Mouse (Mus musculus) thymus, postnatal 25 days (tissue): ENCODE data around the gene Rhno1.
A peak's percentile ranks its signal among the peaks of the same experiment; 100 is the strongest.

Experiments used
- DNase-seq: peaks from one replicate; pipeline ENCODE4 v3.0.0; 2022

Gene Rhno1

GRCm38 (mm10) chr6:128361901-128362300, 810 bp downstream of the Rhno1 start:
- no peak for DNase-seq

- peak; percentile 76 for DNase-seq
These were observed 3.7 kb downstream of the Rhno1 start for GRCm38 (mm10) chr6:128358999-128359398.

GRCm38 (mm10) chr6:128355726-128356416, 6.8 kb downstream of the Rhno1 start, which contains the start of gene Tulp3:
Gene Tulp3 (minus strand): TSS chr6:128355851.
- DNase-seq, result peak; percentile 88

GRCm38 (mm10) chr6:128355201-128355681, 7.5 kb downstream of the Rhno1 start:
- no peak for DNase-seq

- no peak for DNase-seq
These were observed 8.6 kb downstream of the Rhno1 start for GRCm38 (mm10) chr6:128354140-128354539.

- no peak for DNase-seq
These were observed 13.0 kb downstream of the Rhno1 start for GRCm38 (mm10) chr6:128349711-128350110.

DNA sequence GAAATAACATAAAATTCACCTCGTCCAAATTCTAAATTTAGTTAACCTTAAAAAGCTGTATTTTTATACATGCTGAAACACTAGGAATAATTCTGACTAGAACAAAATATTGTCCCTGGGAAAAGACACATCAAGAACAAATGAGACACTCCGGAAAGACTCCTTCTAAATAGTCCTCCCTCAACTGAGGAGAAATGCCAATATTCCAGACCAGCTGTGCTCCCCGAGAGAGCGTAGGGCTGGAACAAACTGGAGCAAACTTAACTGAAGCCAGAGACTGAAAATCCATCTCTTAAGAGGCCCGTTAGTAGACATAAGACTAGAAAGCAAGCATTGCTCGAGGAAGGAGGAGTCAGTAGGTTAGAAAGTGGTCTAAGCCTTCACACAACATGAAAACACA, 15.9 kb downstream of the Rhno1 start:
- no peak for DNase-seq

GRCm38 (mm10) chr6:128345623-128346022, 17.1 kb downstream of the Rhno1 start:
- DNase-seq, result no peak

GRCm38 (mm10) chr6:128341956-128342723, 20.6 kb downstream of the Rhno1 start:
- no peak for DNase-seq

GRCm38 (mm10) chr6:128338876-128339275, 23.8 kb downstream of the Rhno1 start:
- no peak for DNase-seq

DNA sequence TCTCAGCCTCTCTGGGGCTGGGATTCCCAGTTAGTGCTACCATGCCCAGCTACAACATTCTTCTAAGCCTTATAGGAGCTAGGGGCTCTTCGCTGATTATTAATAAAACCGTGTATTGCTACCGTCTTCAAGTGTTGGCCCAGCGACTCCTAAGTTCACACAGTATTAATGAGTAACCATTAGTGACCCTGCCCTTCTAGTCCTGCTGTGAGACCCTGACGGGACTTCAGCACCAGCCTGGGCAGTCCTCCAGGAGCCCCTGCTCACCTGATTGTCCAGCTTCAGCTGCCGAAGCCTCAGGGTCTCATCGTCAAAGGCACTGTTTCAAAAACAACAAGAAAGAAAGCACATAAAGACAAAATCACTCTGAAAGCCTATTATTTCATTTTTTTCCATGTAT, 25.2 kb downstream of the Rhno1 start:
- no peak for DNase-seq

DNA sequence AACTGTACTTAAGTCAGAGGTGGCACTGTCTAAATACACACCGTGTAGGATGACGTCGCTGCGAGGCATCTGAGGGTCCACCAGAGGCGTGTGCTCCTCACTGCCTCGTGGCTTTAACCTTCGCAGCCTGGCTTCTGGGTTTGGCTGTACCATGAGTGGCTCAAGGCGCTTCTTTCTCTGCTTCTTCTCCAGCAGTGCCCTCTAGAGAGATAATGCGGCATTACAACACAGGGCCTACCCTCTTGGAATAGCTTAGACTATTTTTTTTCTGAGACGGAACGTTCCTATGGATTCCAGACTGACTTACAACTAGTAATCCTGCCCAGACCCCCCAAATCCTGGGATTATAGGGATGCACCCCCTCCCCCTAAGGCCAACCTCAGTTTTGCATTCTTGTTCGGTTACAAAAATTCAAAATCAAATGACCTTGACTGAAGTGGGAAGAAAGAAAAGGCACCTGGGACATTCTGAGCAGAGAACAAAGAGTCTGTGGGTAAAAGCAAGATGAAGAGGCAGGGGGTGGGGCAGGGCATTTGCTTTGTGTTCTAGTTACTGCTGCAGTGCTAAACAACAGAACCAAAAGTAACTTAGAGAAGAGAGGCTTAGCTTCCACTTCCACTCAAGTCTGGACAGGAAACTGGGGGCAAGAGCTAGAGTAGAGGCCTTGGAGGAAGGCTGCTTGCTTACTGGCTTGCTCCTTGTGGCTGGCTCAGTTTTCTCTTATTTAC, 28.1 kb downstream of the Rhno1 start:
- peak; percentile 70 for DNase-seq

GRCm38 (mm10) chr6:128318317-128318716, 44.4 kb downstream of the Rhno1 start:
- DNase-seq, result peak; percentile 41

GRCm38 (mm10) chr6:128315597-128315996, 47.1 kb downstream of the Rhno1 start:
- no peak for DNase-seq

GRCm38 (mm10) chr6:128314796-128315195, 47.9 kb downstream of the Rhno1 start:
- DNase-seq, result no peak

DNA sequence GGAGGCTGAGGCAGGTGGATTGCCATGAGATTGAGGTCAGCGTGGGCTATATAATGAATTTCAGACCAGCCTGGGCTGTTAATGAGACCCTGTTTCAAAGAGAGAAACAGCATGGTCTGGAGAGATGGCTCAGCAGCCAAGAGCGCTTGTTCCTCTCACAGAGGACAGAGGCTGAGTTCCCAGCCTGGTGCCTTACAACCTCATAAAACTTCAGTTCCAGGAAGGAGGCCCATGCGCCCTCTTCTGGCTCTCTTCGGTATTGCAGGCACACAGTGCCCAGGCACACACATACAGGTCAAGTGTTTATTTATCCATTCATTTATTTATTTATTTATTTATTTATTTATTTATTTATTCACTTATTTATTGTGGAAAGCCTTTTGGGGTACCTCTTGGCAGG, 54.4 kb downstream of the Rhno1 start:
- peak; percentile 51 for DNase-seq
